Mouse (Mus musculus) lung, adult 2 months (tissue): ENCODE measurements at regions not wholly inside any gene's neighbourhood (a gene's known extent, or its start where the extent isn't known, plus 50 kb on each side); places are given as distances from the start of the nearest gene placed in this dataset.

ENCODE experiments used
- CTCF ChIP-seq: fragments of 200-500 bp; IDR thresholded peaks from 2 replicates; pipeline ENCODE4 v1.5.1; 2011; ENCODE audit warnings: mild to moderate bottlenecking, low read length, control low read depth; ENCODE audit not compliant: insufficient read depth
- POLR2A ChIP-seq: fragments of 200-500 bp; IDR thresholded peaks from 2 replicates; pipeline ENCODE4 v1.6.1; 2011; ENCODE audit warnings: low read depth, mild to moderate bottlenecking, control low read depth, low read length, borderline replicate concordance; ENCODE audit errors: extremely low read depth

DNA sequence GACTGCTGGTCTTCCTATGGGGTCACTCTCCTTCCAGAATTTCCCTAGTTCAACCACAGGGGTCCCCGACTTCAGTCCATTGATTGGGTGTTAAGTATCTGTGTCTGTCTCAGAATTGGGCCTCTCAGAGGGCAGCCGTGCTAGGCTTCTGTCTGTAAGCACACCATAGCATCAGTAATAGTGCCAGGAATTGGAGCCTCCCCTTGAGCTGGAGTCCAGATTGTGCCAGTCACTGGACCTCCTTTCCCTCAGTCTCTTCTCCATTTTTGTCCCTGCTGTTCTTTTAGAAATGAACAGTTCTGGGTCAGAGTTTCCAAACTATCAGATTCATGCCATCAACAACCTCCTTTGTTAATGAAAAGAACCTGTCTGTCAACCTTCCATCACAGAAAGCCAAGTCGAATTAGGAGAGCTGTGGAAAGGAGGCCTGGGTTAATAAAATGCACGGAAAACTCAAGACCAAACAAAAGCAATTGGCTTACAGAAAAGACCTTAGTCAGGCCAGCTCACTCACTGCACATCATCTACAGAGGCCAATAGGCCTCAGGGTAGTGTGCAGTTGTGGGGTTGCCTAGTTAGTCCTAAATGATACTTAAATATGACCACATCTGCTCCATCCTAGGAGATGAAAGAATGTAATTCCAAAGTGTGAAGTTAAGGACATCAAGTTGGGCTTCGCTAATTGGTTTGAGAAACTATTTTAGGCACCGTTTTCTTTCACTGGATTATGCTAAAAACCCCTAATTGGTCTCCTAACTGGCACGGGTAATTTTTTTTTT, 156.5 kb upstream of the Krr1 start:
- TF ChIP-seq CTCF = no peak
- TF ChIP-seq POLR2A = no peak
